Mouse (Mus musculus): Measurements from ENCODE around the gene Slc37a2.

DNA sequence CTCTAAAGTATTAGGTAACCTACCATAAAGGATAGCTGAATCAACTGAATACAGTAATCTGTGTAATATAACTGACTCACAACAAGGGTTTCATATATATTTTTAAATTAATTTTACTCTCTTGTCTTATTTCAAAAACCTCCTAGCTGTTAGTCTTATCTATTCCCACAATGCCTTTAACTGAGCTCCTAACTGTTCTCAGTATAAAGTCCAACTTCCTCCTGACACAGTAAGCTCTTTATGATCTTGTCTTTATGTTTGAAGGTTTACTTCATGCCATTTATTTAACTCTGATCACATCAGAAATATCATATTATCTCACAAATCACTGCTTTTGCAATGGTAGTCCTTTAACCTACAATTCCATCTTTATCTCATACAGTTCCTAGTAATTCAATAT is 40.0 kb upstream of the Slc37a2 start:
- TF ChIP-seq CTCF (IDR thresholded peaks at IDR 0.05; ENCODE audit: control insufficient read depth, insufficient read depth, low read length) (no peak), POLR2A (IDR thresholded peaks at IDR 0.05; ENCODE audit: borderline replicate concordance, control insufficient read depth, low read depth, low read length) (no peak)

Measured in bone marrow, adult 2 months (tissue).